Mouse (Mus musculus) lung, embryonic 16.5 days (tissue): ENCODE measurements at regions not wholly inside any gene's neighbourhood (a gene's known extent, or its start where the extent isn't known, plus 50 kb on each side); places are given as distances from the start of the nearest gene placed in this dataset.

ENCODE experiments used
- ATAC-seq: fragments of 200-750 bp; cut with Nextera tagmentation; 2 replicates; pipeline ENCODE4 v1.8.0; 2017; ENCODE audit warnings: low read depth, mild to moderate bottlenecking, moderate library complexity
- H3K27ac ChIP-seq: fragments of 300-500 bp; sonication (generic); 2 replicates; pipeline ENCODE4 v1.5.1; 2014; ENCODE audit warnings: mild to moderate bottlenecking, control low read depth, low read length
- H3K27me3 ChIP-seq: fragments of 300-500 bp; sonication (generic); 2 replicates; pipeline ENCODE4 v1.6.1; 2014; ENCODE audit warnings: low read depth, low read length, mixed read lengths; ENCODE audit not compliant: control insufficient read depth, insufficient read depth
- H3K36me3 ChIP-seq: fragments of 300-500 bp; sonication (generic); 2 replicates; pipeline ENCODE4 v1.6.1; 2014; ENCODE audit warnings: low read length; ENCODE audit not compliant: control insufficient read depth, insufficient read depth
- H3K4me1 ChIP-seq: fragments of 300-500 bp; sonication (generic); replicated peaks from 2 replicates; pipeline ENCODE4 v1.6.1; 2014; ENCODE audit warnings: low read length, mixed read lengths; ENCODE audit not compliant: control insufficient read depth, insufficient read depth
- H3K4me2 ChIP-seq: fragments of 300-500 bp; sonication (generic); 2 replicates; pipeline ENCODE4 v1.6.1; 2014; ENCODE audit warnings: low read depth, low read length, control low read depth
- H3K4me3 ChIP-seq: fragments of 300-500 bp; sonication (generic); 2 replicates; pipeline ENCODE4 v1.5.1; 2014; ENCODE audit warnings: mild to moderate bottlenecking, low read length, control low read depth
- H3K9ac ChIP-seq: fragments of 300-500 bp; sonication (generic); 2 replicates; pipeline ENCODE4 v1.6.1; 2014; ENCODE audit warnings: low read length, control low read depth
- H3K9me3 ChIP-seq: fragments of 300-500 bp; sonication (generic); 2 replicates; pipeline ENCODE4 v1.6.1; 2016; ENCODE audit warnings: low read length; ENCODE audit not compliant: control insufficient read depth
- WGBS: fragments of 180-500 bp; shearing (Covaris S2); extraction: QIAGEN DNeasy Blood & Tissue Kit; methylation state at CpG from one replicate; pipeline ENCODE4 v1.1.7; 2014; 5-methylcytosine and 5-hydroxymethylcytosine counted together

- Histone ChIP-seq H3K4me2 (no peak overlapping the region), H3K9ac (no peak overlapping the region), H3K27me3 (peaks cover 17% of the 10 kb centered on the region), H3K27ac (no peak overlapping the region), H3K4me1 (peaks cover 11% of the 10 kb centered on the region), H3K9me3 (no peaks in the 10 kb centered on the region), H3K4me3 (no peak overlapping the region), H3K36me3 (no peaks in the 10 kb centered on the region)
- ATAC-seq: no peak
- 39% methylated on average over 18 of the region's 18 CpGs for WGBS
These were observed 180.1 kb downstream of the Cdh26 start for GRCm38 (mm10) chr2:178610211-178610975.

GRCm38 (mm10) chr2:178614761-178615160 lies 184.4 kb downstream of the Cdh26 start:
- Histone ChIP-seq H3K4me2 (no peak overlapping the region), H3K36me3 (no peaks in the 10 kb centered on the region), H3K27me3 (peaks cover 17% of the 10 kb centered on the region), H3K4me3 (no peak overlapping the region), H3K9ac (no peak overlapping the region), H3K27ac (no peak overlapping the region), H3K9me3 (no peaks in the 10 kb centered on the region), H3K4me1 (no peaks in the 10 kb centered on the region)
- 64% methylated on average over 7 of the region's 7 CpGs for WGBS
- ATAC-seq: no peak

- WGBS: 31% methylated on average over 3 of the region's 3 CpGs
- Histone ChIP-seq H3K27ac (no peak overlapping the region), H3K9me3 (no peaks in the 10 kb centered on the region), H3K4me1 (no peaks in the 10 kb centered on the region), H3K36me3 (no peaks in the 10 kb centered on the region), H3K9ac (no peak overlapping the region), H3K27me3 (peaks cover 10% of the 10 kb centered on the region), H3K4me3 (no peak overlapping the region), H3K4me2 (no peak overlapping the region)
- ATAC-seq: 0 out of 2 replicates have a peak, but pooled peaks have one; percentile 41
These were observed 192.5 kb downstream of the Cdh26 start for GRCm38 (mm10) chr2:178622801-178623200.

DNA sequence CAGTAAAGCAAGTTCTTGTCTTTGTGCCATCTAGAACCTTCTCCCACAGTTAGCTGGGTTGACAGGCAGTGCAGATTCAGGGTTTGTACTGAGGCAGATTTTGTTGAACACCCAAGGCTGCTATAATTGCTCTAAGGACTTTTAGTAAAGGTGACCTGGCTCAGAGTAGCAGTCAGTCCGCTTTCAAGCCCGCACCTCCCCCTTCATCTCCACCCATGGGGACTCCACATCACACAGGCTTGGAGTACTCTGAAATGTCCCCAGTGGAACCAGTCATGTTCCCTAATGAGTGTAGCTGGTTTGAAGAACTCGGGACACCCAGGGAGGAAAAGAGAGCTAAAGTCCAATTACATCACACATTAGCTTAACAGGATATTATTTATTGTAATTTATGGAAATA lies 194.1 kb downstream of the Cdh26 start:
- no peak overlapping the region for H3K4me3 ChIP-seq
- no peaks in the 10 kb centered on the region for H3K36me3 ChIP-seq
- no peak overlapping the region for H3K4me2 ChIP-seq
- H3K9me3 ChIP-seq: no peaks in the 10 kb centered on the region
- no peak for ATAC-seq
- WGBS: 73% methylated on average over 3 of the region's 3 CpGs
- no peak overlapping the region for H3K27ac ChIP-seq
- H3K27me3 ChIP-seq: peaks cover 12% of the 10 kb centered on the region
- no peaks in the 10 kb centered on the region for H3K4me1 ChIP-seq
- H3K9ac ChIP-seq: no peak overlapping the region

- no peak for ATAC-seq
- 80% methylated on average over 1 of the region's 1 CpGs for WGBS
- Histone ChIP-seq H3K9ac (no peak overlapping the region), H3K4me1 (no peaks in the 10 kb centered on the region), H3K36me3 (no peaks in the 10 kb centered on the region), H3K27ac (no peak overlapping the region), H3K27me3 (peaks cover 12% of the 10 kb centered on the region), H3K4me2 (no peak overlapping the region), H3K4me3 (no peak overlapping the region), H3K9me3 (no peaks in the 10 kb centered on the region)
These were observed 194.6 kb downstream of the Cdh26 start for GRCm38 (mm10) chr2:178624907-178625306.

DNA sequence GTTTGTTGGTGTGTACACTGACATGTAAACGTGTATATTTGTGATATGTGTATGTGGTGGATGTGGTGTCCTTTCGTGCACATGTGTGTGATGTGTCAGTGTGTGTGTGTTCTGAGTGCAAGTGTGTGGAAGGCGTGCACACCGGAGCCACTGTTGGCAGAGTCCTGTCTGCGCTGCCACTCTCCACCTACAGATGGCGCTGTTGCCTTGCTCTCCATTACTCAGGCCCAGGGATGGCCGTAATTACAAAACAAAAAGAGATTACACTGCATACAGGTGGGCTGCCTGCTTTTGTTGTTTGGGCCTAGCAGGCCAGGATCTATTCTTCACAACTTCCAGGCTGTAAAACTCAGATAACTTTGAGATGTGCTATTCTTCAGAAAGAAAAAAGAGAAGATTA lies 199.4 kb downstream of the Cdh26 start:
- Histone ChIP-seq H3K36me3 (no peaks in the 10 kb centered on the region), H3K4me3 (no peak overlapping the region), H3K9ac (no peak overlapping the region), H3K9me3 (no peaks in the 10 kb centered on the region), H3K4me2 (no peak overlapping the region), H3K27ac (no peak overlapping the region), H3K4me1 (no peaks in the 10 kb centered on the region), H3K27me3 (peaks cover 2% of the 10 kb centered on the region)
- WGBS: 22% methylated on average over 7 of the region's 7 CpGs
- peak; percentile 34; the same call in 1 of the 2 replicates for ATAC-seq

- H3K4me1 ChIP-seq: no peaks in the 10 kb centered on the region; the same call in 1 of the 2 replicates
- no peak overlapping the region for H3K9ac ChIP-seq
- no peak overlapping the region for H3K4me2 ChIP-seq
- no peaks in the 10 kb centered on the region for H3K9me3 ChIP-seq
- 57% methylated on average over 12 of the region's 12 CpGs for WGBS
- H3K4me3 ChIP-seq: no peak overlapping the region
- H3K36me3 ChIP-seq: no peaks in the 10 kb centered on the region
- H3K27me3 ChIP-seq: peaks cover 2% of the 10 kb centered on the region
- H3K27ac ChIP-seq: no peak overlapping the region
- ATAC-seq: no peak
These were observed 200.2 kb downstream of the Cdh26 start for GRCm38 (mm10) chr2:178630511-178630910.

DNA sequence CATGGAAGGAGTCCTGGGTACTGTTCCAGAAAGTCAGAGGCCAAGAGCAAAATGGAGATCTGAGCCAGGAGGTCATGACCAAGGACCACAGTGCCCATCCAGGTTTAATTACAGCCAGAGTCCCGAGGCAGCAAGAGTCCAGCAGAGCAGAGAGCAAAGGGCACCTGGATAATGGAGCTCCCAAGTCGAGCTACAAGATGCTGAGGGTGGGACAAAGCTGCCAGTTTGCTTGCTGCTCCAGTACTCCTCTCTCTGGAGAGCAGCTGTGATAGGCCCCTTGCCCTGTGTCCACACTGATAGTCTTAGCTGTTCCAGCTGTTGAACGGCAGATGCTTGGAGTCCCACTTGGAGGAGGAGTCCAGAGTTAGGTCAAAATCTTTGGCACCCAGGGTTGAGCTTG lies 201.0 kb downstream of the Cdh26 start:
- Histone ChIP-seq H3K27ac (no peak overlapping the region), H3K4me3 (no peak overlapping the region), H3K4me2 (no peak overlapping the region), H3K4me1 (no peaks in the 10 kb centered on the region; the same call in 1 of the 2 replicates), H3K27me3 (peaks cover 2% of the 10 kb centered on the region), H3K9ac (no peak overlapping the region), H3K9me3 (no peaks in the 10 kb centered on the region), H3K36me3 (no peaks in the 10 kb centered on the region)
- 31% methylated on average over 3 of the region's 3 CpGs for WGBS
- no peak for ATAC-seq

GRCm38 (mm10) chr2:178631966-178632365 lies 201.6 kb downstream of the Cdh26 start:
- peaks cover 2% of the 10 kb centered on the region; the same call in 1 of the 2 replicates for H3K27me3 ChIP-seq
- H3K4me2 ChIP-seq: no peak overlapping the region
- H3K9ac ChIP-seq: no peak overlapping the region
- 41% methylated on average over 12 of the region's 12 CpGs for WGBS
- H3K36me3 ChIP-seq: no peaks in the 10 kb centered on the region
- H3K4me3 ChIP-seq: no peak overlapping the region
- no peak overlapping the region for H3K27ac ChIP-seq
- no peak for ATAC-seq
- H3K4me1 ChIP-seq: no peaks in the 10 kb centered on the region; the same call in 1 of the 2 replicates
- H3K9me3 ChIP-seq: no peaks in the 10 kb centered on the region
